Mouse (Mus musculus) kidney, adult 18-20 months (tissue): ENCODE measurements around the gene Ptges3l.
"Not testable (repeated sequence)": the region's sequence is repeated elsewhere in the genome, so short reads cannot be mapped to it uniquely, and the experiment has no call there.

Experiments used
- DNase-seq: peaks from one replicate; pipeline ENCODE4 v3.0.0; 2021

Gene Ptges3l

DNA sequence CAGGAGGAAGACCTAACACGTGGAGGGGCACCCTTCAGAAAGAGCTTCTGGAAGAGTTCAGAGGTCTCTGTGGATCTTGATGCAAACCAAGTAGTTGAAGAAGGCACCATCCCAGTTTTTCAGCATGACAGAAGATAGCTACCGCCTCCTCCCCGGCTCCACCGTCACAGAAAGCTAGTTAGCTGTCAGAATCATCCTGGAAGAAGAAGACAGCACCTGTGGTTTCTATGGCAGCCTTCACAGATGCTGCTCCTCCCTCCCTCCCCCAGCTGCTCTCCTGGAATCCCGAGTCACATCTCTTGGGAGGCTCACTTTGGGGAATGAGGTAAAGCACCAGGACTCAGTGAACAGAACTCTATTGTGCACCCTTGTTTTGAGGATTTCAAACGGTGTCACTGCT, 6.1 kb downstream of the Ptges3l start:
- DNase-seq, result no peak

DNA sequence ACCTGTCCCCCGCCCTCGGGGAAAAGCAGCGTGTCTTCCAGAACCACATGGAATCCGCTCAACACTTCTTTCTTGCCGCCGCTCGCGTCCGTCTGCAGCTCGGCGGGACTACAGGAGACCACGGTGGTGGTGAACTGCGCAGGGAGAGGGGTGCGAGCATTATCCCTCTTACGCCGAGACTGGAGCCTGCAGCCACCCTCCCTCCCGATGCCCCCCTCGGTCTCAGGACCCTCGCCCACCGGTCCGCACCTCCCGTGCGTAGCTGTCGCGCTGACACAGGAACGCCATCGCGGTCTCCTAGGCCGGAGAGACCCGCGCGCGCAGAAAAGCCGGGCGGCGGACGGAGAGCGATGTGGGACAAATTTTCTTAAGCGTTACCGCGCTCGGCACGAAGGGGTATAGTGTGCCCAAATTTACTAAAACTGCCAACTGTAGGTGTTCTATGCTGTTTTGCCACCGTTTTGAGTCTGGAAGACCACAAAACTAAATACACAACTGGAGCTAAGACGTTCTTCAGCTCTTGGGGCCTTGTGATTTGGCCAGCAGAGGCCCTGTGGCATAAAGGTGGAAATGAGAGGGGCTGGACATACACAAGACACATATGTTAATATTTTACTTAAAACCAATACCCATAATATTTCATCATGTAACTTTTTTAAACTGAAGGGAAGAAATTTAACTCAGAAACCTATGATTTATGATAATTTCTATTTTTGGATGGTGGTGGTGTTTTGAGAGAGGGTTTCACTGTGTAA, 7.9 kb downstream of the Ptges3l start, which contains the start of gene Aarsd1:
Aarsd1 (minus strand) TSS at position 515 of the 755 bp plus-strand sequence.
- peak; percentile 92 for DNase-seq

GRCm38 (mm10) chr11:101416433-101417100, 8.6 kb downstream of the Ptges3l start:
- DNase-seq, result no peak

DNA sequence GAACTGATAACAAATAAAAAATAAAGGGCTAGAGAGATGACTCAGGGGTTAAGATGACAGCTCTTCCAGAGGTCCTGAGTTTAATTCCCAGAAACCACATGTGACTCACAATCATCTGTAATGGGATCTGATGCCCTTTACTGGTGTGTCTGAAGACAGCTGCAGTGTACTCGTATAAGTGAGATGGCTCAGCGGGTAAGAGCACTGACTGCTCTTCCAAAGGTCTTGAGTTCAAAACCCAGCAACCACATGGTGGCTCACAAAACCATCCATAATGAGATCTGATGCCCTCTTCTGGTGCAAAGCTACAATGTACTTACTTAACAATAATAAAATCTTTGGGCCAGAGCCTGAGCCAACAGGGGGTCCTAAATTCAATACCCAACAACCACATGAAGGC, 9.8 kb downstream of the Ptges3l start:
- DNase-seq, result no peak

DNA sequence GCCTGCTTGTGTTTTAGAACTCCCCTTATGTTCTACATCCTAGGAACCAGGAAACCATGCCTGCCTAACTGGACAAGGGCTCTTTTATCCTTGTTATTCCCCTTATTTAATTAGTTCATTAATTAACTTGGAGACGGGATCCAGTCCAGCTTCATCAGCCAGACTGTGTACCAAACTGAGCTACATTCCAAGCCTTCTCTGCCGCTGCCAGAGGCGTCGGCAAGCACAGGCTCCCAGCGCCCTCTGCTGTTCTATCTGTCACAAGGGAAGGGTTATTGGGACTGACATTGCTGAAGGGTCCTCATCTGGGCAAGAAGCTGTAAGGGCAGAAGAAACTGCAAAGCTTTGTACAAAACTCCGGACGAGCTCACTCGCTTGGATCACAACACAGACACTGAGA, 30.0 kb downstream of the Ptges3l start:
- DNase-seq, result peak; percentile 80

DNA sequence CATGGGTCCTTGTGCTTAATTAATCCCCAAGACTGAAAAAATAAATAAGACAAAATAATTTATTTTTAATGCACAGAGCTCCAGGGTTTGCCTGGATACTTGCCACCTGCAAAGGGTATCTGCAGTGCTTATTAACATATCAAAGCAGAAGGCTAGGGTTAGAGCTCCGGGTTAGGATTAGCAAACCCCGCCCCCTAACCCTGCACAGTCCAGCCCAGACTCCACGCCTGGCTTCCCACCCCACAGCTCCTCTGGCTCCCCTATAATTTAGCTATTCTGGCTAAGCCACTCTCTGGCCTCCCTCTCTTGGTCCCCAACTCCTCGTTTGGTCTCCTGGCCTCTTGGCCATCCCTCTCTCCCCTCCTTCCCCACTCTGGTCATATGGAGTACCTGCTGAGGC, 43.3 kb downstream of the Ptges3l start:
- no peak for DNase-seq

GRCm38 (mm10) chr11:101378926-101379325, 46.2 kb downstream of the Ptges3l start:
- peak; percentile 60 for DNase-seq

- not testable (repeated sequence) for DNase-seq
Observed at GRCm38 (mm10) chr11:101378196-101378595, 46.9 kb downstream of the Ptges3l start.

GRCm38 (mm10) chr11:101374421-101374938, 50.7 kb downstream of the Ptges3l start:
- no peak for DNase-seq

GRCm38 (mm10) chr11:101370141-101370540, 55.0 kb downstream of the Ptges3l start:
- no peak for DNase-seq
